Mouse (Mus musculus) liver, embryonic 16.5 days (tissue): ENCODE data around the gene Whrn. TPM values are rescaled to one million over a fixed set of nuclear protein-coding genes. Genes with fewer than 3 reads are reported as not detected.

Experiments used
- ATAC-seq: fragments of 200-750 bp; cut with Nextera tagmentation; 2 replicates; pipeline ENCODE4 v1.8.0; 2017; ENCODE audit warnings: low read depth, mild to moderate bottlenecking, moderate number of reproducible peaks, moderate library complexity
- H3K27ac ChIP-seq: fragments of 300-500 bp; sonication (generic); 2 replicates; pipeline ENCODE4 v1.5.1; 2014; ENCODE audit warnings: mild to moderate bottlenecking, low read length
- H3K27me3 ChIP-seq: fragments of 300-500 bp; sonication (generic); 2 replicates; pipeline ENCODE4 v1.6.1; 2014; ENCODE audit warnings: low read depth, low read length, mixed read lengths; ENCODE audit not compliant: control insufficient read depth, insufficient read depth
- H3K36me3 ChIP-seq: fragments of 300-500 bp; sonication (generic); 2 replicates; pipeline ENCODE4 v1.6.1; 2014; ENCODE audit warnings: mild to moderate bottlenecking; ENCODE audit not compliant: control insufficient read depth, insufficient read depth
- H3K4me1 ChIP-seq: fragments of 300-500 bp; sonication (generic); 2 replicates; pipeline ENCODE4 v1.6.1; 2014; ENCODE audit warnings: low read depth, low read length, mixed read lengths; ENCODE audit not compliant: control insufficient read depth
- H3K4me2 ChIP-seq: fragments of 300-500 bp; sonication (generic); 2 replicates; pipeline ENCODE4 v1.6.1; 2014; ENCODE audit warnings: low read depth, low read length, mixed read lengths
- H3K4me3 ChIP-seq: fragments of 300-500 bp; sonication (generic); 2 replicates; pipeline ENCODE4 v1.5.1; 2014; ENCODE audit warnings: low read depth, mild to moderate bottlenecking, low read length
- H3K9ac ChIP-seq: fragments of 300-500 bp; sonication (generic); 2 replicates; pipeline ENCODE4 v1.6.1; 2014; ENCODE audit warnings: low read depth, low read length
- H3K9me3 ChIP-seq: fragments of 300-500 bp; sonication (generic); replicated peaks from 2 replicates; pipeline ENCODE4 v1.6.1; 2016; ENCODE audit warnings: low read length; ENCODE audit not compliant: control insufficient read depth
- WGBS: fragments of 180-500 bp; shearing (Covaris S2); extraction: QIAGEN DNeasy Blood & Tissue Kit; methylation state at CpG from one replicate; pipeline ENCODE4 v1.1.7; 2014; ENCODE audit not compliant: insufficient replicate concordance; 5-methylcytosine and 5-hydroxymethylcytosine counted together
- polyA plus RNA-seq: library from polyadenylated mRNA; unstranded; fragments of >200 nt; fragmentation: Nextera tagmentation; extraction: Ambion mirVana; gene quantifications from 2 replicates; pipeline ENCODE4 v1.2.1, GENCODE M21; 2015

Gene Whrn
- polyA plus RNA-seq, 1 experiment from 2014 or later, result 0.19 TPM

GRCm38 (mm10) chr4:63474439-63474838, 21.4 kb downstream of the Whrn start:
- ATAC-seq, result no peak

GRCm38 (mm10) chr4:63467338-63467737, 28.5 kb downstream of the Whrn start:
- no peak for ATAC-seq
- Histone ChIP-seq H3K9me3 (no peaks in the 10 kb centered on the region), H3K36me3 (no peaks in the 10 kb centered on the region), H3K4me2 (no peak overlapping the region), H3K4me3 (no peak overlapping the region), H3K27ac (no peak overlapping the region), H3K4me1 (no peaks in the 10 kb centered on the region), H3K9ac (no peak overlapping the region), H3K27me3 (no peaks in the 10 kb centered on the region)
- WGBS, result 61% methylated on average over 10 of the region's 10 CpGs

More at GRCm38 (mm10) chr4:63474439-63474838, 21.4 kb downstream of the Whrn start:
- H3K9me3 ChIP-seq, result no peaks in the 10 kb centered on the region
- no peaks in the 10 kb centered on the region; the same call in 1 of the 2 replicates for H3K4me1 ChIP-seq
- 13% methylated on average over 2 of the region's 2 CpGs for WGBS
- no peak overlapping the region for H3K9ac ChIP-seq
- H3K27me3 ChIP-seq, result no peaks in the 10 kb centered on the region
- no peak overlapping the region for H3K4me3 ChIP-seq
- no peak overlapping the region for H3K4me2 ChIP-seq
- H3K27ac ChIP-seq, result no peak overlapping the region
- no peaks in the 10 kb centered on the region for H3K36me3 ChIP-seq

- Histone ChIP-seq H3K4me1 (no peaks in the 10 kb centered on the region), H3K9ac (no peak overlapping the region), H3K27me3 (no peaks in the 10 kb centered on the region), H3K4me2 (no peak overlapping the region), H3K36me3 (no peaks in the 10 kb centered on the region), H3K4me3 (no peak overlapping the region), H3K9me3 (no peaks in the 10 kb centered on the region), H3K27ac (no peak overlapping the region)
- ATAC-seq, result no peak
- 67% methylated on average over 6 of the region's 6 CpGs for WGBS
Observed at GRCm38 (mm10) chr4:63466192-63466591, 29.6 kb downstream of the Whrn start.

GRCm38 (mm10) chr4:63460876-63461525, 34.8 kb downstream of the Whrn start:
- Histone ChIP-seq H3K4me2 (no peak overlapping the region), H3K27ac (no peak overlapping the region), H3K36me3 (no peaks in the 10 kb centered on the region), H3K4me3 (no peak overlapping the region), H3K4me1 (no peaks in the 10 kb centered on the region), H3K27me3 (no peaks in the 10 kb centered on the region), H3K9me3 (no peaks in the 10 kb centered on the region), H3K9ac (no peak overlapping the region)
- WGBS, result 69% methylated on average over 7 of the region's 7 CpGs
- no peak for ATAC-seq

GRCm38 (mm10) chr4:63459141-63459789, 36.5 kb downstream of the Whrn start:
- H3K9me3 ChIP-seq, result no peaks in the 10 kb centered on the region
- WGBS, result 57% methylated on average over 16 of the region's 16 CpGs
- H3K9ac ChIP-seq, result no peak overlapping the region
- H3K4me1 ChIP-seq, result no peaks in the 10 kb centered on the region
- no peak for ATAC-seq
- H3K4me2 ChIP-seq, result no peak overlapping the region
- H3K27me3 ChIP-seq, result no peaks in the 10 kb centered on the region
- H3K36me3 ChIP-seq, result no peaks in the 10 kb centered on the region
- no peak overlapping the region for H3K4me3 ChIP-seq
- no peak overlapping the region for H3K27ac ChIP-seq

- Histone ChIP-seq H3K9ac (no peak overlapping the region), H3K9me3 (no peaks in the 10 kb centered on the region), H3K36me3 (no peaks in the 10 kb centered on the region), H3K4me2 (no peak overlapping the region), H3K4me1 (no peaks in the 10 kb centered on the region), H3K27ac (no peak overlapping the region), H3K4me3 (no peak overlapping the region), H3K27me3 (no peaks in the 10 kb centered on the region)
- 66% methylated on average over 5 of the region's 5 CpGs for WGBS
- ATAC-seq, result no peak
Observed at GRCm38 (mm10) chr4:63456547-63456946, 39.2 kb downstream of the Whrn start.

GRCm38 (mm10) chr4:63453939-63454513, 41.8 kb downstream of the Whrn start:
- ATAC-seq, result no peak
- Histone ChIP-seq H3K9ac (no peak overlapping the region), H3K4me2 (no peak overlapping the region), H3K27ac (no peak overlapping the region), H3K4me3 (no peak overlapping the region), H3K4me1 (no peaks in the 10 kb centered on the region), H3K36me3 (no peaks in the 10 kb centered on the region), H3K27me3 (no peaks in the 10 kb centered on the region), H3K9me3 (no peaks in the 10 kb centered on the region)
- WGBS, result 63% methylated on average over 6 of the region's 6 CpGs

GRCm38 (mm10) chr4:63452555-63452954, 43.2 kb downstream of the Whrn start:
- Histone ChIP-seq H3K27me3 (no peaks in the 10 kb centered on the region), H3K36me3 (no peaks in the 10 kb centered on the region), H3K4me2 (no peak overlapping the region), H3K9ac (no peak overlapping the region), H3K4me1 (no peaks in the 10 kb centered on the region), H3K27ac (no peak overlapping the region), H3K9me3 (no peaks in the 10 kb centered on the region), H3K4me3 (no peak overlapping the region)
- WGBS, result 30% methylated on average over 3 of the region's 3 CpGs
- ATAC-seq, result no peak

- no peak overlapping the region for H3K9ac ChIP-seq
- no peak overlapping the region for H3K27ac ChIP-seq
- WGBS, result 57% methylated on average over 5 of the region's 5 CpGs
- no peaks in the 10 kb centered on the region for H3K9me3 ChIP-seq
- no peaks in the 10 kb centered on the region for H3K36me3 ChIP-seq
- H3K4me3 ChIP-seq, result no peak overlapping the region
- no peaks in the 10 kb centered on the region for H3K4me1 ChIP-seq
- H3K4me2 ChIP-seq, result no peak overlapping the region
- H3K27me3 ChIP-seq, result no peaks in the 10 kb centered on the region
- ATAC-seq, result no peak
Observed at GRCm38 (mm10) chr4:63450551-63450950, 45.2 kb downstream of the Whrn start.
